Mouse (Mus musculus) testis, postnatal 14 days (tissue): ENCODE measurements around the gene Prkab2.

Experiments
- DNase-seq: peaks from one replicate; pipeline ENCODE4 v3.0.0; 2021; ENCODE audit warnings: low spot score

Prkab2 gene

DNA sequence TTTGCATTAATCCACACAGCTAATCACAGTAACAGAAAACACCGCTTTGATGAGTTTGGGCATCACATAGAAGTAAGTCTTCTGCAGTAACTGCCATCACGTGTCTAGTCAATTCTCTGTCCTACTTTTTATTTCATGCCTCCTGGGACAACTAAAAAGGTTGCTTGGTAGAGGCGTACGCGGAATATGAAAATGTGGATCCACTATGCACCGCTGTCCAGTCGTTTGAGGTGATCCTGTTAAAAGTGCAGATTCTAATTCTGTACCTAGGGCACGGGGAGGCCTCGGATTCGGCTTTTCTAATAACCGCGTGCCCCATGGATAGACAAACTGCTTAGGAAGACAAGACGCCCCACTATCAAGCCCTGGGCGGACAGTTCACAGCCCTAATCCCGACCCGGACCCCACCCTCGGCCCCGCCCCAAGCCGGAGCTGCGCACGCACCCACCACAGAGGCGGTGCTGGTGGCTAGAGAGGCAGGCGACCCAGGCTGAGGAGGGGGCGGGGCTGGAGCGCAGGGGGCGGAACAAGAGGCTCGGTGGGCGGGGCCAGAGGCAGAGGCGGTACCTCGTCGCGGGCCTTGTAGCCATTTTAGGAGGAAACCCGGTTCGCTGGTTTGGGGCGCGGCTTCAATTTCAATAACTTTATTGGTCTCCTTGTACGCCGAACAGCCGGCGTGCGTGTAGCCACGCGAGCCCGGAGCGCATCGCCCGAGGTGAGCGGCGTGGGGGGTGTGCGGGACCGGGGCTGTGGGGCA lies at the start of gene Prkab2:
TSS of gene Prkab2 (plus strand) at position 539 of the 757 bp plus-strand sequence.
- peak; percentile 99 for DNase-seq

DNA sequence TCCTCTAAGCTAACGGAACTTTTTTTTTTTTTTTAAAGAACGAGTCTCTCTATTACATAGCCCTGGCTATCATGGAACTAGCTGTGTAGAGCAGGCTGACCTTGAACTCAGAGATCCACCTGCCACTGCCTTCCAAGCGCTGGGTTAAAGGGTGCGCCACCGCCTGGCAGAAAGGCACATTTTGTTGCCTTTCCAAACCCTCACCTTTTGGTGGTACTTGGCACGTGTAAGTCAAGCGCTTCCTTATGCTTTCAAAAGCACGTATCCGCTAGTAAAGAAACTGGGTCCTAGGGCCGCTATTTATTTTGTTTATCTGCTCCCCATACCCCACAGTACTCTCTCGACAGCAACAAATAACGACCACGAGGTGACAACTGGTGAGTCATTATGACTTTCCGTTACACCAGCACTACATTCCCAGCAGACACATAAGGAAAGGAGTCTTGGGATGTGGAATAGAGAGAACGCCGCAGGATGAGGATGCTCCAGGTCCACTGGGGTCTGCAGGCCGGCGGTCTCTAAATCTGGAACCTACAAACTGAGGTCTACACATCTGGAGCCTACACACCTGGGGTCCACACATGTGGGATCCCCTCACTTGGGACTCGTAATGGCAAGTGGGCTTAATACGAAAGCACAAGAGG lies 48.7 kb upstream of the Prkab2 start:
- peak; percentile 35 for DNase-seq

DNA sequence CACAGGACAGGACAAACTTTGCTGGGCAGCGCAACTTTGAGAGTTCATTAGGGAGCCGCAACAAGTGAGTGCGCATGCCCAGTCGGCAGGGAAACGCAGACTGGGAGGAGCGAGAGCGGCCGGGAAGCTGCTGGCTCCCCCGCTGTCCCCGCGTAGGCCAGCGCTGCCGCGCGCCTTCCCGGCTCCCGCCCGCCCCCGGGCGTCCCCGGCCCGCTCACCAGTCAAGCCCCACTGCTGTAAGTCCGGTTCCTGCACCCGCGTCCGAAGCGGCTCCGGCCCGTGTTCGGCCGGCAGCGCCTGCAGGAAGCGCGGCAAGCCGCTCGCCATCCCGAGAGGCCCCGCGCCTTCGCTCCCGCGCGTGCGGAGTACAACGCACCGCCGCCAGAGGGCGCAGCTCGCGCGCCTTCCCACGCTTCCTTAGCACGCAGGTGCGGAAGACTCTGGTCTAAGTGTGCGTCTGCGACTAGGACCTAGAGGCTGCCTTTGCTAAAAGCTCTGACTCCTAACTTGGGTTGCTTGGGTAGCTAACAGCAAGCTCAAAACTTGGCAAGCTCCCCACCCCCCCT lies 48.1 kb upstream of the Prkab2 start, which contains the start of gene Chd1l:
TSS of gene Chd1l (minus strand) at position 359 of the 566 bp plus-strand sequence.
- DNase-seq: peak; percentile 90

DNA sequence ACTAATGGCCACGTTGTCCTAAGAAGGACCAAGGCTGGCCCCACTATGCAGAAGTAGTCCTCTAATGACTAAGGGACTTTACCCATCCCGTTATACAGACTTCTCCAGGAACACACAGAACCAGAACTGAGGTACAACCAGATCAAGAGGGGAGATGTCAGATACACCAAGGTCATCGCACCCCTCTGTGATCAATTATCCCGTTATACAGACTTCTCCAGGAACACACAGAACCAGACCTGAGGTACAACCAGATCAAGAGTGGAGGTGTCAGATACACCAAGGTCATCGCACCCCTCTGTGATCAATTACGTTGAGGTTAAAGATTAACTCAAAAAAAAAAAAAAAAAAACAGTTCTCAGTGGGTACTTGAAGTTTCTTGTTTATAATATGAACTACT lies 47.0 kb upstream of the Prkab2 start:
- DNase-seq: no peak

DNA sequence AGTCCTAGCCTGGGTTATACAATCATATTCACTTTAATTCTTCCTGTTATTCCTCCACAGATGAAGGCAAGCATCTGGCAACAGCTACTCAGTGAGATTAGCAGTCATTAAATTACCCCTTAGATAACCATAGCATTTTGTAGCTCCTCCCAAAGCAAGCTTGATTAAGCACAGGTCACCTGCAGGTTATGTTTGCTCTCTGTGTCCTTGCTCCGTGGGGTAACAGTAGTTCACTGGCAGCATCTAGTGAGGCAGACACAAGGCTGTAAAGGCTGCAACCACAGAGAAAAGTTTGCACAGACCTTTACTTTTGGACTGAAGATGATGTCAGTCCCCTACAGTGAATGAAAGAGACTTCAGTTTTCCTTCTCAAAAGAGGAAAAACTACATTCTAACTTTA lies 42.8 kb upstream of the Prkab2 start:
- DNase-seq: no peak

DNA sequence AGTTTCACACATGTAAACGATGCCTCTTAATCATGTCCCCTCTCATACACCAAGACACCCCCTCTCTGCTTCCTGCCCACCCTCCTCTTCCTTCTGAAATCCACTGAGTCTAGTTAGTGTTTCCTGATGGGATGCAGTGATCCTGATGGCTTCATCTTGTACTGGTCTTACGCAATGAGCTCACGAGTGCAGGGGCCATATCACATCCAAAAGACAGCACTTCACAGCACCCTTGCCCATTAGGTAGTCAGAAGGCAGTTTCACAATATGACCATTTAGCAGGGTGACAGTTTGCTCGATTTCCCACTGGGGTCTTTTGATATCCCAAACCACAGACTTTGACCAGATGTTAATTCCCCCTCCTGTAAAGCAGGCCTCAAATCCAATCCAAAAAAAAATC lies 42.1 kb upstream of the Prkab2 start:
- no peak for DNase-seq

DNA sequence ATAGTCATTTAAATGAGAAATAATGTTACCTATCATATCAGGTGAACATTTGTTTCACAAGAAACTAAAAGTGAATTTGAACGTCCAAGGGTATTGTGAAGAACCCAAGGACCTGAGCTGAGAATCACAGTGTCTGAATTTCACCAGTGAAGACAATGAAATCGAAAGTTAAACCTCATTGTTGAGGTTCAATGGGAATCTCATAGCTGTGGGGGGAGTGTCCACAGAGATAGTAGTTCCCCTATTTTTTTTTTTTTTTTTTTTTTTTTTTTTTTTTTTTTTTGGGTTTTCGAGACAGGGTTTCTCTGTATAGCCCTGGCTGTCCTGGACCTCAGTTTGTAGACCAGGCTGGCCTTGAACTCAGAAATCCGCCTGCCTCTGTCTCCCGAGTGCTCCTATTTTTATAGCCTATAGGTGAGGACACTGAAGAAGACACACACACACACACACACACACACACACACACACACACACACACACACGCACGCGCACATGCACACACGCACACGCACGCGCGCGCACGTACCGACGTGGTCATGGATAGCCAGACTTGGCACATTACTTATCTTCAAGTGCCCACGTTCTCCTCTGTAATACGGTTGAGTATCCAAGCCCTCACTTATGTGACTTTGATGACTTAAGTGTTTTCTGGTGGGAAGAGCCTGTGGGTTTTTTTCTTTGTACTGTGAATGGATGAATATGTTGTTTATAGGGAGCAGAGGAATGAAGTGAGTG lies 40.7 kb upstream of the Prkab2 start:
- DNase-seq: no peak

DNA sequence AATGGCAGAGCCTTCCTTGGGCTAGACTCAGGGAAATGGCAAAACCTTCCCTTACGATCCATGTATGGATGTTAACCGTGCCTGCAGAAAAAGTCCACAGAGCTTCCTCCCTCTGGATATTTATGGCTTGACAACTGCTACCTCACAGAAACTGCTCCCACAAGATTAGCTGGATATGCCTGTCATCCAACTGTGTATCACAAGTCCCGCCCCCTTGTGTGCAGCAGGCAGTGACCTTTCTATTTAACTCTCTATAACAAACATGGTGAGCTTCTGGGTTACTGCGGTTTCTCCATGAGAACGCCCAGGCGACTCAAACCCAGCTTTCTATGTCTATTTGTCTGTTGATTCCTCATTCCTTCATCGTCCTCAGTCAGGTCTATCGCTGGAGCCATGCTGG lies 40.1 kb upstream of the Prkab2 start:
- no peak for DNase-seq

DNA sequence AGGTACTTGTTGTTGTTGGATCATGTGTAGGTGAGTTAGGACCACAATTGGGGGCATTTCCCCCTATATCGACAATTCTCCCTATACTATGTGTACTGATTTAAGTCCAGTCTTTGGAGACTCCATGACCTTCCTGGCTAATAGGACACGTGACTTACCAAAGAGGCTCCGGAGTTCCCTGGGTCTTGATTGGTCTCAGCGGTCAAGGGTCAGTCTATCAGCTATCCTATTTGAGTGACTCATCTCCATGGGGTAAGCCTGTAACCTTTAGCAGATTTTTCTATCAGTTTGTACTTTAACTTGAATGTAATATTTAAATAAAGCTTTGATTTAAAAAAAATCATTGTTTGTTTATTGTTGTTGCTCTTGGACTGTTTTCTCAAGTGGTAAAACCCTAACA lies 37.3 kb upstream of the Prkab2 start:
- DNase-seq: no peak

DNA sequence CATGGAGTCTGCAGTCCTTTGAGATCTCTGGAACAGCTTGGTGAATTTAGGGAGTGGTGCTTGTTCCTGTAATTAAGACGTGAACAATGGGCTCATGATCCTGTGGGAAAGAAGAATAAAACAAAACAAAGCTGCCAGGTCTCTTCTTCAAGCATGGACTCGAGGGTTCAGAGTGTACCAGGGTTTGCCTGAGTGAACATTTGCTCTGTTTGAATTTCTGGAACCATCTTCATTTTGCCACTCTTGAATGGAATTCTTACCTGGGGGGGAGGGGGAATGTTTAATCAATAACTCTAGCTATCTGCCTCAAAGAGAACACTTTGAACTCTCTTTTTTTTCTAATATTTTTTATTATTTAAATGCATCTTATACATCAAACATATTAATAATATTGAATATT lies 33.4 kb upstream of the Prkab2 start:
- no peak for DNase-seq

DNA sequence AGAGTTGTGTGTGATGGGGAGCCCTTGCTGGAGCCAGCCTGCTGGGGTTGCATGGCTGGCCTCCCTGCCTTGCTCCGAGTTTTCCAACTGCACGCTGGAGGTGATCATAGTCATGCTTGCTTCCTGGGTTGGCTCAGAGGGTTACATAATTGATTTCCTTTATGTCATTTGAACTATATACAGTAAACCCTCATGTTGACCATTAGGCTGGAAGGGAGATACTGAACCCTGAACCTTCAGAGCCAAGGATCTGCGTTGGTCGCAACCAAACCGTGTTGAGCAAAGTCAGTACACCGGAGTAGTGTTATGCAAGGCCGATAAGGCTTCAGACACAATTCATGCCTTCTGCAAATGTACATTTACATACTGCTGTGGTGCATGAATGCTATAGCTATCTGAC lies 30.1 kb upstream of the Prkab2 start:
- DNase-seq: no peak

DNA sequence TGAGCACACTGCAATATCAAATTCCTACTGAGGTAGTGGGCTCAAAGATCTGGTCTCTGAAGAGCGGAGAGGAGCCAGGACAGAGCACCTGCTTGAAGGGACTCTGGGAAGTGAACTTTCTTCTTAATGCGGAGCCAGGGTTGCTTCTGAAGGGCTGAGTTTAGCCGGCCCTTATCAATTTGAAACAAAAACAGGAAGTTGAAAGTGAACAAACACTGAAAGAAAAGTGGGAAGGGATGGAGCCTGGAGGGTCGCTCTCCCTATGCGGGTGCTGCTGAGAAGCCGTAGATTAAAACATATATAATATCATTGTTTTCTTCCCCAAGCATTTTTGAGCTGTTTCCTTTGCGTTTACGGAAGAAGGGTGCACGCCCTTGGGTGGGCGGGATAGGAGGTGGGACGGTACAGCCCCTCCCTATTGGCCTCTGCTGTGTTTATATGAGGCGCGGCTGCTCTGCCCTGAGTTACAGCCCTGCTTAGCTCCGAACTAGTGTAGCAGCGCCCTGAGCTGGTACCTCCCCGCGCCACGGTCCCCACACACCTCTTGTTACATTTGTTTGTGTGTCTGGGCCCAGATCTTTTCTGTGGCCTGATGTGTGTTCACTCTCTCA lies 29.5 kb upstream of the Prkab2 start, which contains the start of gene Fmo5:
TSS of gene Fmo5 (plus strand) at position 414 of the 611 bp plus-strand sequence.
- DNase-seq: peak; percentile 46

DNA sequence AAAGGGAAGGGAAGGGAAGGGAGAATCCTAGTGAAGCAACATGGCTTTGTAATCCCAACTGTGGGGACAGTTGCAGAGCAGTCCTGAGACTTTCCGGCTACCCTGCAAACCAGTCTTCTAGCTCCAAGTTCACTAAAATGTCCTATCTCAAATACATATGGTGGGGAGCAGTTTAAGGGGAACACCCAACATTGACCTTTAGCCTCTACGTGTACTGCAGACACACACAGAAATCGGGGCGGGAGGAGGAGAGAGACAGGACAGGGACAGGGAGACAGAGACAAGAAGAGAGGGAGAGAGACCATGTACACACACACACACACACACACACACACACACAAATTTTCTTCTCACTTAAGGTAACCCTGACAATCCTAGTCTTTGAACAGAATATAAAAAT lies 28.1 kb upstream of the Prkab2 start:
- no peak for DNase-seq

DNA sequence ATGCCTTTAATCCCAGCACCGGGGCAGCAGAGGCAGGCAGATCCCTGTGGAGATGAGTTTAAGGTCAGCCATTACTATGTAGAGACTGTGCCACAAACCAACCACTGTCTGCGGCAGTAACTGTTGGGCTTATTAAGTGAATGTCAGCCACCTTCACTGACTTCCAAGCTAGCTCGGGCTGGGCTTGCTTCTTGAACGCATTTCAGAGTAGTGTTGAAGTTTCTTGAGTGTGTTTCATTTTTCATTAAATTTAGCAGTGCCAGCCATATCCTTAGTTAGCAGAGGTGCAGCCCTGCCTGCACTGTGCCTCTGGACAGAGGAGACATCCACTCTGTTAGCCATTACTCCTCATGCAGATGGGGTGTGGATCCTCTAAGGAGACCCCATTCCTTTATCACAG lies 27.2 kb upstream of the Prkab2 start:
- DNase-seq: no peak

DNA sequence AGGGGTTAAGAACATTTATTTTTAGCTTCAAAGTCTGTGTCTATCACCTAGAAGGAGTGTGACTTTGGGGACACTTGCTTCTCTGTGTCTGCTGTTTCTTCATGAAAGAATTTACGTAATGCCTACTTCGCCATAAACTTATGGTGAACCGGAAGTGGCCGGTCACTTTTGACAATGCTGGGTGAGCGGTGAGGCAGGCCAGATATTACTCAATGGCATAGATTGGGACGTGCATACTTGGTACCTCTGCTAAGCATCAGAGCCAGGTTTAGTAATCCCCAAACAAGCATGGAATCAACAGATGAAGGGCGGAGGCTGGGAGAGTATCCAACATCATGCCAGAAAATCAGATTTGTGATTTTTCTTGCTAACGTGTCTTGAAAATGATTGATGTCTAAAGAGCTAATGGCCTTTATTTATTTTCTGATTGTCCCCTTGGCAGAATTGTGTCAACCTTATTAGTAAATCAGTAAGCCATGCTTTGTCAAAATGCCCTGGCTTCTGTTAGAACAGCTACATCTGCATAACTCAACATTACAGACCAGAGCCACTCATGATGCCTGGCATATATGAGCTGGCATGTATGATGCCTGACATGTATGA lies 26.6 kb upstream of the Prkab2 start:
- no peak for DNase-seq

DNA sequence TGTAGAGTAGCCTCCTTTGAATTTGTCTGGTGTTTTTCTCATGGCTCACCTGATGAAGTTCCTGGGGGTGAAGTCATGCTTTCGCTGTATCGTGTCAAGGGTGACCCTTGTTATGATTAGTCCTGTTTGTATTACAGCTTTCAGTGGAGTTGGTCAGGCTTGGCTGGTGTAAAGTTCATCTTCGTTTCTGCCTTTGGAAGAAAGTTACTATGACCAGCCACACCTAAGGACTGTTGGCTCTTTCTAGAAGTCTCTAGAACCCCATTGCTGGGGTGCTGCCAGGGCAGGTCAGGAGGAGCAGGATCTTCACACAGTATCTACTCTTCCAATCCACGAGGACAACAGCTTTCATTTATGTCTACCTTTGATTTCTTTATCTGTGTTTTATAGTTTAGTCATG lies 24.5 kb upstream of the Prkab2 start:
- no peak for DNase-seq

DNA sequence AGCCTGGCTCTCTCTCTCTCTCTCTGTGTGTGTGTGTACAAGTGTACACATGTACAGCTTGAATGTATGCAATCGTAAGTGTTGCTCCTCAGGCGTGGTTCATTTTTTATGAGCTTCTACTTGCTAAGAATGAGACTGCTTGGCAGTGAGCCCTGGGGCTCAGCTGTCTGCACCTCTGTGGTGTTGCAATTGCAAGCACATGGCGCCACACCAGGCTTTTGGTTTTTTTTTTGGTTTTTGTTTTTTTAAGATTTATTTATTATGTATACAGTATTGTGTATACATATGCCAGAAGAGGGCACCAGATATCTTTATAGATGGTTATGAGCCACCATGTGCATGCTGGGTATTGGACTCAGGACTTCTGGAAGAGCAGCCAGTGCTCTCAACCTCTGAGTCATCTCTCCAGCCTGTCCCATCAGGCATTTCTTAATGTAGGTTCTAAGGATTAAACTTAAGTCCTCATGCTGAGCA lies 23.7 kb upstream of the Prkab2 start:
- DNase-seq: no peak

DNA sequence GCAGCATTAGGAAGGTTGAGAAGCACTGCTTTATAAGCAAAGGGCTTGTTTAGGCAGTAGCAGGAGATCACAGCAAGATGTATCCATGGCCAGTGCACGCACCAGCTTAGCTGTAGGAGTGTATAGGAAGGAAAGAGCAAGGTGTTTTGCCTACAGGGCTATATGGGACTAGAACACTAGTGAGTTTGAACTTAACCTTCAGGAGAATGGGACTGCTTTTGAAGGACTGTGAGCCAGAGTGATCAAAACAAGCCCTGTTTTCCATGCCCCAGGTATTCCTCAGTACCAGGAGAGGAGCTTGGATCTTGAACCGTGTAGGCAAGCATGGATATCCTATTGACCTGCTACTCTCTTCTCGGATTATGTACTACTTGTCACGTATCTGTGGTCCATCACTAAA lies 16.6 kb upstream of the Prkab2 start:
- no peak for DNase-seq

DNA sequence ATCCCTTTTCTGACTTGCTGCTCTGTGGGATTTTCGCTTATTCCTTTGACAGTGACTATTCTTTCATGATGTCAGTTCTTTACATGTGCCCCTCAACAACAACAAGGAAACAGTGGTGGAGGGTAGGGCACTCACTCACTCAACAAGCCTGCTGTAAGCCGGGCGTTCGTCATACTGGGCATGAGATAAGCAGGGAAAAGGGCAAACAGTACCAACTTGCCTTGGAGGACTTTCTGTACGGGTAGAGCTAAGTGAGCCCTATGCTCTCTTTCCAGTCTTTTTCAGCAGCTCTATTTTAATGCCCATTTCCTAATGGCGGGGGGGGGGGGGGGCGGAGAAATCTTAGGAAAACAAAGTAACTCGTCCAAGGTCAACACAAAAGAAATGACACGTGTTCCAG lies 16.0 kb upstream of the Prkab2 start:
- no peak for DNase-seq

DNA sequence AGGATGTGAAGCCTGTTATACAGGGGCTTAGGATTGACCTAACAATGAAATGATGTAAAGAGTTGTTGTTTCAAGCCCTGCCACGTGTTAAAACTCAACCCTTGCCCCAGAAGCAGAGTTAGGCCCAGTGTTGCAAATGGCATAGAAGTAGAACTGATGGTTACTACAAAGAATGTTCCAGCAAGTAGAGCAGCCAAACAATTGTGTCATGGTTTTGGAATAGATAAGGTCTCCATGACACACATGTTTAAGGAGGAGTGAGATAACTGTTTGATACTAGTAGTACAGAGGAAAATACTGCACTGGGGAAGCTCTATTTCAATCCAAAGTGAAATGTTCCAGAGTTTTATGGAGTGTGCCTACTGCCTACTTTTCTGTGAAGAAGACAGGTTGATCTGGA lies 9.5 kb upstream of the Prkab2 start:
- no peak for DNase-seq

DNA sequence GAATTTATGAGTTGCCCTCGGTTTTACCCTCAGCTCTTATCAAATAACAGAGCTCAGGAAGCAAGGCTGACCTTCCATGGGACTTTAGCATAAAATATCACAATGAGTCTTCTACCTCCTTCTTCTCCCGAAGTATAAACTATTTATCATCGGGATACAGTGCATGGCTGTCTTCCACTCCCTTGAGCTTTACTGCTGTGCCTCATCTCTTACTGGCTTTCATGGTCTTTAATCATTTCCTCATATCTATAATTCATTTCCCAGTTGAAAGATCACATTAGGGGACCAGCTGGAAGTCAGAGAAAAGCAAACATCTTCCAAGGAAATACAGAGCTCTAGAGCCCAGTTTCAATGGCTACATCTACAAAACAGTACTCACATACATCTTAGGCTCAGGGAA lies 9.0 kb upstream of the Prkab2 start:
- DNase-seq: no peak

DNA sequence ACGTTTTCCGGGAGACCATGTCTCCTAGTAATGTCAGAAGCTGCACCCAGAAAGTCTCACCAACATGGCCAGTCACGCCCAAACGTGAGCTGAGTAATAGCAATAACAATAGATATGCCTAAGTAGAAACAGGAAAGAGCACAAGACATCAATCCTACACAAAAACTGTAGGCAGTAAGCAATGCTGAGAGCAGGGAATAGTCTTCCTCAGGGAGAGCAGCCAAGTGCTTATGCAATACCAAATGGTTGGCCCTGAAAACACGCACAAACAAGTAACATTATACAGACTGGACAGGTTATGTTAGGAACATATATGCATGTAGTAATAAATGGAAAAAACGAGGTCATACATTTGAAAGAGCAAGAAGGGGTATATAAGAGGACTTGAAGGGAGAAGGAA lies 8.5 kb upstream of the Prkab2 start:
- DNase-seq: no peak
